Mouse (Mus musculus): ENCODE results near the gene Mdc1. TPM values are rescaled to one million over a fixed set of nuclear protein-coding genes. Genes with fewer than 3 reads are reported as not detected.

The Mdc1 gene
- polyA plus RNA-seq (2014; fragmentation: Illumina TruSeq; extraction: RNeasy Lipid Tissue Mini Kit (QIAGEN cat#74804)): 27.0 TPM

GRCm38 (mm10) chr17:35841076-35841950 is at the start of gene Mdc1:
Gene Mdc1 (plus strand): TSS chr17:35841515.

GRCm38 (mm10) chr17:35821439-35822430 is 19.6 kb upstream of the Mdc1 start, which contains the start of gene Ier3:
Gene Ier3 (plus strand): TSS chr17:35821684.

DNA sequence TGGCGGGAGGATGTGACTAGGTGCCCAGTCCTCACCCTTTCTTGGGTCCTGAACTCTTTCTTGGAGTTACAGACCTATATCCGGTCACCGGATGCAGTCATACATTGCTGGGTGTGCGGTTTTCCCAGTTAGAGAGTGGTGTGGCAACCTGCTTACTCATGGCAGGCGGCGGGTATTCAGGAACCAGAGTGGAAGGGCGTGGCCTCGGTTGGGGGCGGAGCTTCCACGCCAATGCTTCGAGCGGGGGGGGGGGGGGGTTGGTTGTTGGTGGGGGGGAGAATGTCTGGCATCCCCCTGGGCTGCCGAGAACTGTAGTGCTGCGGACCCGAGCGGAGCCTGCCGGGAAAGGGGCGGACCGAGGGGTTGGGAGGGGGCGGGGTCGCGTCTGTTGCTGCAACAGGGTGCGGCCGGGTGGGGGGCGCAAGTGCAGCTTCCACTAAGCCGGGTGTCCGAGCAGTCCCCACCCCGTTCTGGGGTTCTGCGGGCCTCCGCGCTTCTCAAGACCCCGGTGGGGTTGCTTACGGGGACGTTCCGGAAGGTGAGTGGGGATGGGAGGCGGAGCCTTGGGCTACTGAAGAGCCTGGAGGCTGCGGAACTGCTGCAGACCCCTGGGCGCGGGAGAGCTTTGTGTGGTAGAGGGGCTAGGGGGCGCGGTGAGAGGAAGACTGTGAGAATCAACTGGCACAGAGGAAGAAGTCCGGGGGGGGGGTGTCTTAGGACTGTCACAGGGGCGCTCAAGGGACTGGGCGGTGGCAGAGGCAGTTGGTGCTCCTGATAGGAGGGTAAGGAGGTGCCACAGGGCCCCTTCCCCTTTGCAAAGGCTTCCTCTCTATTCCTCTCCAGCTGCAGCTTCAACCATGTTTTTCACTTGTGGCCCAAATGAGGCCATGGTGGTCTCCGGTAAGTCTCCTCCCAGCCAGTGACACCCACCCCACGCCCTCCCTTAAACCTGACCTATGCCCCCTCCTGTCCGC is 18.1 kb upstream of the Mdc1 start, which contains the start of gene Flot1:
Gene Flot1, plus strand, starts transcription at position 267 of the 974 bp plus-strand sequence.

GRCm38 (mm10) chr17:35838122-35838544 is 3.2 kb upstream of the Mdc1 start, which contains the start of gene Tubb5:
Gene Tubb5 (minus strand): TSS chr17:35838306.

GRCm38 (mm10) chr17:35861198-35861857 is 20.0 kb downstream of the Mdc1 start, which contains the start of gene Nrm:
Gene Nrm (plus strand): TSS chr17:35861318.

DNA sequence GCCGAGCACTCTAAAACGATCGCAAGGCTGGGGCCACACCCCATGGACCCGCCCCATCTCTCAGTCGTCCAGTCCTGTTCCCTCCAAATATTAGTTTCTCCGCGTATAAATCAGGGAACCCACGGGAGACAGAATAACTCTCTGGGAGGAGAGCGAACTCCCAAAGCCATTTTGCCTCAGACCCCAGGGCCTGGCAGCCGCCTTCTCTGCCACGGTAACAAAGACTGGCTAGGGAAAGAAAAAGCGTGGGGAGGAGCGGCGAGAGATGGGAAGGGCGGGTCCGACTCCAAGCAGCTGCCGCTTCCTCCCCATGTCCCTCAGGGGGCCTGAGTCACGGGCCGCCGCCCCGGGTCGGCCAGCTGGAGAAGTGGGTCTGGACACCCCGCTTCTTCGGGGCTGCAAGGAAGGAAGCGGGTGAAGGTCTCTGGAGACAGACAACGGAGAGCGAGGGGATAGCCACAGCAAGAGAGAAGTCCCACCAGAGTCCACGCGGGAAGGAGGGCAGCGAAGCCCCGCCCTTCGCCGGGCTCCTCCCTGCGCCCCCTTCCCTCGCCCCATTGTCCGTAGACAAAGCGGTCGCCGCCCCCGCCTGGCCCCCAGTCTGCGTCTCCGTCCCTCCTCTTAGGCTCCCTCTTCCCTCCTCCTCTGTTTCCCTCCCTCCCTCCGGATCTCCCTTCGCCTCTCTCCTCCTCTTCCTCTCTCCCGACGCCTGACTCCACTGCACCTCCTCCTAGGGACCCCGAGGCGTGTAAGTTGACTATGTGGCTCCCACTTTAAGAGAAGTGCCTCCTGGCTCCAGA is 24.4 kb downstream of the Mdc1 start, which contains the start of gene Ppp1r18:
Gene Ppp1r18, plus strand, starts transcription at position 113 of the 800 bp plus-strand sequence.

GRCm38 (mm10) chr17:35879245-35880057 is 38.1 kb downstream of the Mdc1 start, which contains the start of gene Dhx16:
Gene Dhx16 (plus strand): TSS chr17:35879819.

GRCm38 (mm10) chr17:35896781-35897643 is 55.7 kb downstream of the Mdc1 start, which contains the start of gene 2310061I04Rik:
Gene 2310061I04Rik (minus strand): TSS chr17:35897431.

Other genes starting within 250 kb of the Mdc1 start
- not detected for gene Sfta2, start 240.0 kb upstream of the Mdc1 start, polyA plus RNA-seq (2014; fragmentation: Illumina TruSeq; extraction: RNeasy Lipid Tissue Mini Kit (QIAGEN cat#74804))
- gene Gm9573, start 214.9 kb upstream of the Mdc1 start, polyA plus RNA-seq (2014; fragmentation: Illumina TruSeq; extraction: RNeasy Lipid Tissue Mini Kit (QIAGEN cat#74804)): not detected
- gene Mucl3, start 197.8 kb upstream of the Mdc1 start, polyA plus RNA-seq (2014; fragmentation: Illumina TruSeq; extraction: RNeasy Lipid Tissue Mini Kit (QIAGEN cat#74804)): 0.17 TPM
- 0.48 TPM for gene Vars2, start 173.9 kb upstream of the Mdc1 start, polyA plus RNA-seq (2014; fragmentation: Illumina TruSeq; extraction: RNeasy Lipid Tissue Mini Kit (QIAGEN cat#74804))
- gene Gtf2h4, start 167.8 kb upstream of the Mdc1 start, polyA plus RNA-seq (2014; fragmentation: Illumina TruSeq; extraction: RNeasy Lipid Tissue Mini Kit (QIAGEN cat#74804)): 2.4 TPM
- gene Ddr1, start 136.9 kb upstream of the Mdc1 start, polyA plus RNA-seq (2014; fragmentation: Illumina TruSeq; extraction: RNeasy Lipid Tissue Mini Kit (QIAGEN cat#74804)): 7.1 TPM
- 7.2 TPM for gene Ier3, start 19.8 kb upstream of the Mdc1 start, polyA plus RNA-seq (2014; fragmentation: Illumina TruSeq; extraction: RNeasy Lipid Tissue Mini Kit (QIAGEN cat#74804))
- gene Flot1, start 18.3 kb upstream of the Mdc1 start, polyA plus RNA-seq (2014; fragmentation: Illumina TruSeq; extraction: RNeasy Lipid Tissue Mini Kit (QIAGEN cat#74804)): 6.8 TPM
- 165 TPM for gene Tubb5, start 3.2 kb upstream of the Mdc1 start, polyA plus RNA-seq (2014; fragmentation: Illumina TruSeq; extraction: RNeasy Lipid Tissue Mini Kit (QIAGEN cat#74804))
- 4.5 TPM for gene Nrm, start 19.8 kb downstream of the Mdc1 start, polyA plus RNA-seq (2014; fragmentation: Illumina TruSeq; extraction: RNeasy Lipid Tissue Mini Kit (QIAGEN cat#74804))
- gene Ppp1r18, start 24.1 kb downstream of the Mdc1 start, polyA plus RNA-seq (2014; fragmentation: Illumina TruSeq; extraction: RNeasy Lipid Tissue Mini Kit (QIAGEN cat#74804)): 2.1 TPM
- gene Dhx16, start 38.3 kb downstream of the Mdc1 start, polyA plus RNA-seq (2014; fragmentation: Illumina TruSeq; extraction: RNeasy Lipid Tissue Mini Kit (QIAGEN cat#74804)): 17.6 TPM
- gene 2310061I04Rik, start 55.9 kb downstream of the Mdc1 start, polyA plus RNA-seq (2014; fragmentation: Illumina TruSeq; extraction: RNeasy Lipid Tissue Mini Kit (QIAGEN cat#74804)): 11.3 TPM
- gene Atat1, start 68.6 kb downstream of the Mdc1 start, polyA plus RNA-seq (2014; fragmentation: Illumina TruSeq; extraction: RNeasy Lipid Tissue Mini Kit (QIAGEN cat#74804)): 8.8 TPM
- 14.5 TPM for gene Mrps18b, start 74.9 kb downstream of the Mdc1 start, polyA plus RNA-seq (2014; fragmentation: Illumina TruSeq; extraction: RNeasy Lipid Tissue Mini Kit (QIAGEN cat#74804))
- 47.7 TPM for gene Ppp1r10, start 74.9 kb downstream of the Mdc1 start, polyA plus RNA-seq (2014; fragmentation: Illumina TruSeq; extraction: RNeasy Lipid Tissue Mini Kit (QIAGEN cat#74804))
- 63.5 TPM for gene Abcf1, start 128.2 kb downstream of the Mdc1 start, polyA plus RNA-seq (2014; fragmentation: Illumina TruSeq; extraction: RNeasy Lipid Tissue Mini Kit (QIAGEN cat#74804))
- gene Gnl1, start 138.3 kb downstream of the Mdc1 start, polyA plus RNA-seq (2014; fragmentation: Illumina TruSeq; extraction: RNeasy Lipid Tissue Mini Kit (QIAGEN cat#74804)): 1.6 TPM
- 4.4 TPM for gene Prr3, start 138.7 kb downstream of the Mdc1 start, polyA plus RNA-seq (2014; fragmentation: Illumina TruSeq; extraction: RNeasy Lipid Tissue Mini Kit (QIAGEN cat#74804))
- 2.5 TPM for gene H2-T24, start 179.0 kb downstream of the Mdc1 start, polyA plus RNA-seq (2014; fragmentation: Illumina TruSeq; extraction: RNeasy Lipid Tissue Mini Kit (QIAGEN cat#74804))
- gene H2-T23, start 191.3 kb downstream of the Mdc1 start, polyA plus RNA-seq (2014; fragmentation: Illumina TruSeq; extraction: RNeasy Lipid Tissue Mini Kit (QIAGEN cat#74804)): 2.5 TPM
- 8.8 TPM for gene H2-T22, start 201.2 kb downstream of the Mdc1 start, polyA plus RNA-seq (2014; fragmentation: Illumina TruSeq; extraction: RNeasy Lipid Tissue Mini Kit (QIAGEN cat#74804))
- gene Gm6034, start 201.4 kb downstream of the Mdc1 start, polyA plus RNA-seq (2014; fragmentation: Illumina TruSeq; extraction: RNeasy Lipid Tissue Mini Kit (QIAGEN cat#74804)): not detected
- gene Gm11127, start 216.9 kb downstream of the Mdc1 start, polyA plus RNA-seq (2014; fragmentation: Illumina TruSeq; extraction: RNeasy Lipid Tissue Mini Kit (QIAGEN cat#74804)): not detected